Mouse (Mus musculus): ENCODE measurements around the gene Adgra1. TPM values are rescaled to one million over a fixed set of nuclear protein-coding genes. Genes with fewer than 3 reads are reported as not detected.
A peak's percentile ranks its signal among the peaks of the same experiment; 100 is the strongest.

Adgra1 gene
- polyA plus RNA-seq, 1 experiment from 2014 or later, result 31.5 TPM

DNA sequence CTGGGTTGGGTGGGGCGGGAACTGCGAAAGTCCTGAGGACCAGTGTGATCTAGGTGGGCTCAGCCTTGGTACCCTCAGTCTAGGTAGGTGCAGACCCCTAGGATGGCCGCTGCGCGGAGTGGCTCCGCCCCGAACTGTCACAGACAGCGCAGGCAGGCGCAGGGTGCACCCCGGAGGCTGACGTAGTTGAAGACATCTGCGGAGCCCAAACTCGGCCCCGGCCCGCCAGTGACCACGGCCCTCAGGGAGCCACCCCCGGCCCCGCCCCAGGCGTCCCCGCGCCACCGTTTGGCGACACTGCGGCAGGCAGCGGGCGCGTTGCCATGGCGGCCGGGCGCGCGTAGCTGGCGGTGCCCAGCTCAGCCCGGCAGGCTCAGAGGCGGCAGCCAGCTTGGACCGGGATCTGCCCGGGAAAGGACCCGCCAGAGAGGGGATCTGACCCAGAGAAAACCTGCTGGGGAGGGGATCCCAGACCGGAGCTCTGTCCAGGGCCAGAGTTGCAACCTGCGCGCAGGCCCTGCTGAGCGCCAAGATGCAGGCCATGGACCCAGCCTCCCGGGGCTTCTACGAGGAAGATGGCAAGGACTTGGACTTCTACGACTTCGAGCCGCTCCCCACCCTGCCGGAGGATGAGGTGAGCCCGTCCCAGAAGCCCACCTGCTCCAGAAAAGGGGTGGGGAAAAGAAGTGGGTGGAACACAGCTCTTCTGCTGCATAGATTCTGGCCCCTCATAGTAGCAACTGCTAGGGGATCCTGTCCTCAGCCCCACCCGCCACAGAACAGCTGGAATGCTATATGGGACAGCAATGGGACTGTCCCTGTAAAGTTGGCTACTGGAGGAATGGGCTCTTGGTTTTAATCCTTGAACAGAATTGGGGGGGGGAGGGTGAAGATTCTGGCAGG lies 60.9 kb downstream of the Adgra1 start, which contains the start of gene Kndc1:
Gene Kndc1, plus strand, starts transcription at position 42 of the 903 bp plus-strand sequence.
- Histone ChIP-seq H3K9ac (ENCODE audit: low read depth, low read length) (peak within 1 kb of the TSS; percentile 85), H3K4me2 (ENCODE audit: low read length) (peak within 1 kb of the TSS; percentile 65), H3K36me3 (ENCODE audit: control insufficient read depth, insufficient read depth, low read length) (peaks cover 5% of the 10 kb centered on the region; the same call in 1 of the 2 replicates), H3K27me3 (ENCODE audit: control insufficient read depth, insufficient read depth, low read depth, low read length) (peaks cover 2% of the 10 kb centered on the region; the same call in 1 of the 2 replicates), H3K9me3 (replicated peaks; ENCODE audit: control insufficient read depth, low read length, poor library complexity, severe bottlenecking) (no peaks in the 10 kb centered on the region), H3K4me3 (ENCODE audit: low read depth, low read length) (peak within 1 kb of the TSS; percentile 67), H3K27ac (ENCODE audit: low read length) (peak within 1 kb of the TSS; percentile 53), H3K4me1 (ENCODE audit: control insufficient read depth, insufficient read depth, low read length) (peaks cover 7% of the 10 kb centered on the region; the same call in 1 of the 2 replicates)
- ATAC-seq, result peak; percentile 90
- under 1% methylated on average over 49 of the region's 50 CpGs for WGBS

DNA sequence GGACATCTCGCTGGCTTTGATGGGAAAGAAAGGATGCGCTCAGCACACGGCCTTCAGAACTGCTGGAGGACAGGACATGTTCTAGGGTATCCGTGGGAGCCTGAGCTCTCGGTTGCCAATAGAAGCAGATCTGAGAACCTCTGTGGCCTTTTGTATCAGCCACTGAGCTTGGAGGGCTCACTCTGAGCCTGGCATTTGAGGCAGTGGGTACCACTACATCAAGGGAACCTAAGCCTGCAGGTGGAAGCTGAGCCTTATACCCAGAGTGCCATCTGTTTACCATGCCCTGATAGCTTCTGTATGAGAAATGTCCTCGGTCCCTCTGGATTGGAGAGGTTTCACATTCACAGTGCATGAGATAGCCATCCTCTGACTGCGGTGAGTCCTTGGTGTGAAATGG lies 62.3 kb downstream of the Adgra1 start:
- no peak overlapping the region for H3K27ac ChIP-seq (ENCODE audit: low read length)
- H3K4me1 ChIP-seq (ENCODE audit: control insufficient read depth, insufficient read depth, low read length), result peaks cover 7% of the 10 kb centered on the region; the same call in 1 of the 2 replicates
- peaks cover 7% of the 10 kb centered on the region; the same call in 1 of the 2 replicates for H3K36me3 ChIP-seq (ENCODE audit: control insufficient read depth, insufficient read depth, low read length)
- 73% methylated on average over 7 of the region's 7 CpGs for WGBS
- no peak overlapping the region for H3K9ac ChIP-seq (ENCODE audit: low read depth, low read length)
- peak overlapping the region; percentile 67; the same call in 1 of the 2 replicates for H3K4me3 ChIP-seq (ENCODE audit: low read depth, low read length)
- ATAC-seq, result no peak
- no peaks in the 10 kb centered on the region for H3K9me3 ChIP-seq (replicated peaks; ENCODE audit: control insufficient read depth, low read length, poor library complexity, severe bottlenecking)
- H3K27me3 ChIP-seq (ENCODE audit: control insufficient read depth, insufficient read depth, low read depth, low read length), result peaks cover 2% of the 10 kb centered on the region; the same call in 1 of the 2 replicates
- peak overlapping the region; percentile 65 for H3K4me2 ChIP-seq (ENCODE audit: low read length)

DNA sequence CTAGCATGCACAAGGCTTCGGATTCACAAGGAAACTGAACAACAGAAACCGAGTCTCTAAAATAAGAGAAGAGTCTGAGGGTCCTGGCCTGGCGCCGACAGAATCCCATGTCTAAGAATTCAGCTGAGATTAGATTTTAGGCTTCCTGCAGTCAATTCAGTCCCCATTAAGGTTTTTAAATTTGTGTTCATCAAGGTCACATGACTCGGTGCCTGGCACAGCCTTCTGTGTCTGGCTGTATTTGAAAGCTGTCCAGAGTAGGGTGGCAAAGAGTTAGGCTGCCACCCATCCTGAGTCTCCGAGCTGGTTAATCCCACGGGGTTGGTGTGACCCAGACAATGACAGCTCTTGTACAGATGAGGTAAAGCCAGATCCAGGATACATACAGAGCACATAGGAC lies 62.8 kb downstream of the Adgra1 start:
- Histone ChIP-seq H3K4me1 (ENCODE audit: control insufficient read depth, insufficient read depth, low read length) (peaks cover 7% of the 10 kb centered on the region; the same call in 1 of the 2 replicates), H3K9me3 (replicated peaks; ENCODE audit: control insufficient read depth, low read length, poor library complexity, severe bottlenecking) (no peaks in the 10 kb centered on the region), H3K27ac (ENCODE audit: low read length) (no peak overlapping the region), H3K9ac (ENCODE audit: low read depth, low read length) (no peak overlapping the region), H3K4me2 (ENCODE audit: low read length) (no peak overlapping the region), H3K36me3 (ENCODE audit: control insufficient read depth, insufficient read depth, low read length) (peaks cover 9% of the 10 kb centered on the region; the same call in 1 of the 2 replicates), H3K4me3 (ENCODE audit: low read depth, low read length) (no peak overlapping the region), H3K27me3 (ENCODE audit: control insufficient read depth, insufficient read depth, low read depth, low read length) (peaks cover 2% of the 10 kb centered on the region; the same call in 1 of the 2 replicates)
- WGBS, result 87% methylated on average over 7 of the region's 7 CpGs
- ATAC-seq, result no peak

DNA sequence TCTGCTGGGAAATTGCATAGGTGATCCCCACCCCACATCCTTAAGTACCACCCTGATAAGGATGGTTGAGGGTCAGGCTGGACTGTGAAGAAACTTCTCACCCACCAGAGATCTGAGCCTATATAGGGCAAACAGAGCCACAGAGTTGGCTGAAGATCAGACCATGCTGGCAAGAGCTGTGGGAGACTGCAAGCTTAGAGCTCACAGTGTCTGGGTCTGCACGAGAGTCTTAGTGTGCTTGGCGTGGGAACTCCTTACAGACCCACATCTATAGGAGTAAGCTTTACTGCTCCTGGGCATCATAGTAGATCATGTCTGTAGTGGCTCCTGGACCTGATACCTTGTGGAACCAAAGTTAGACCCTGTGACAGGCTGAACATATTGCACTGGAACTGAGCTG lies 64.6 kb downstream of the Adgra1 start:
- H3K4me3 ChIP-seq (ENCODE audit: low read depth, low read length), result no peak overlapping the region
- H3K27me3 ChIP-seq (ENCODE audit: control insufficient read depth, insufficient read depth, low read depth, low read length), result peaks cover 2% of the 10 kb centered on the region; the same call in 1 of the 2 replicates
- WGBS, result 85% methylated on average over 2 of the region's 2 CpGs
- H3K36me3 ChIP-seq (ENCODE audit: control insufficient read depth, insufficient read depth, low read length), result peaks cover 12% of the 10 kb centered on the region
- H3K4me1 ChIP-seq (ENCODE audit: control insufficient read depth, insufficient read depth, low read length), result peaks cover 7% of the 10 kb centered on the region; the same call in 1 of the 2 replicates
- no peak overlapping the region for H3K27ac ChIP-seq (ENCODE audit: low read length)
- H3K9me3 ChIP-seq (replicated peaks; ENCODE audit: control insufficient read depth, low read length, poor library complexity, severe bottlenecking), result no peaks in the 10 kb centered on the region
- H3K9ac ChIP-seq (ENCODE audit: low read depth, low read length), result no peak overlapping the region
- no peak for ATAC-seq
- H3K4me2 ChIP-seq (ENCODE audit: low read length), result no peak overlapping the region

DNA sequence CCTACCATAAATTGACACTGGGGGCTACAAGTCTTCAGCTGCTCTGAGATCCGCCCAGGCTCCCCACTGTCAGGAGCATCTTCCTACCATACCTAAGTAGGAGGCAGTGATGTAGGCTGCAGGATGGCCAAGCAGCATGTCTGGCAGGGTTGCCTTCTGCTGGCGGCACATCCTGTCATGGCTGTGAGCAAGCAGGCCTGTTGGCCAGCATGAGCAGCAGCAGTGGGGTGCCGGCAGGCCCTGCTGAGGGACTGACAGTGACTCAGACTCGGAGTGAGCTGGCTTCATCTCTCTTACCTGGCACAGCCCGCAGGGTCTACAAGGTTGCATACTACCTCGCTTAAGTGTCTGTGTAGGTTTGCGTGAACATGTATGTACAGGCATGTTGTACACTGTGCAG lies 65.5 kb downstream of the Adgra1 start:
- no peak overlapping the region for H3K4me3 ChIP-seq (ENCODE audit: low read depth, low read length)
- no peak for ATAC-seq
- no peak overlapping the region for H3K9ac ChIP-seq (ENCODE audit: low read depth, low read length)
- H3K27ac ChIP-seq (ENCODE audit: low read length), result no peak overlapping the region
- WGBS, result 86% methylated on average over 7 of the region's 7 CpGs
- H3K9me3 ChIP-seq (replicated peaks; ENCODE audit: control insufficient read depth, low read length, poor library complexity, severe bottlenecking), result no peaks in the 10 kb centered on the region
- H3K27me3 ChIP-seq (ENCODE audit: control insufficient read depth, insufficient read depth, low read depth, low read length), result no peaks in the 10 kb centered on the region
- H3K4me1 ChIP-seq (ENCODE audit: control insufficient read depth, insufficient read depth, low read length), result peaks cover 9% of the 10 kb centered on the region; the same call in 1 of the 2 replicates
- H3K36me3 ChIP-seq (ENCODE audit: control insufficient read depth, insufficient read depth, low read length), result peaks cover 12% of the 10 kb centered on the region
- H3K4me2 ChIP-seq (ENCODE audit: low read length), result no peak overlapping the region

DNA sequence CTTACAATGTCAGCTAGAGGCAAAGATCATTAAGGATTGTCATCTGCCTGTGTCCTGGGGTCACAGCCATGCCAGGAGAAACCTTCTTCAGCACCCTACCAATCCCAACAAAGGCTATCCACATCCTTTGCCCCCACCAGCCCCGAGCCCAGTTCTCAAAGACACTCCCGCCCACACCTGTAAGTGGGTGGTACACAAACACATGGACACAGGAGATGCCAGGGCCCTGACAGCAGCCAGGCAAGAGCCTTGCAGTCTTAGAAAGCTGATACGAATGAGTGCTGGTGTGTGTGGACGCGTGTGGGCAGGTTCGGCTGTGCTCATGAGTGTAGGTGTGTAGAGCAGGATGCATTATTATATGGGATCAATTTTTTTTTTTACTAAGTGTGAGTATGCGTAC lies 66.5 kb downstream of the Adgra1 start:
- Histone ChIP-seq H3K36me3 (ENCODE audit: control insufficient read depth, insufficient read depth, low read length) (peaks cover 12% of the 10 kb centered on the region), H3K4me3 (ENCODE audit: low read depth, low read length) (no peak overlapping the region), H3K9me3 (replicated peaks; ENCODE audit: control insufficient read depth, low read length, poor library complexity, severe bottlenecking) (no peaks in the 10 kb centered on the region), H3K27ac (ENCODE audit: low read length) (no peak overlapping the region), H3K4me1 (ENCODE audit: control insufficient read depth, insufficient read depth, low read length) (peaks cover 15% of the 10 kb centered on the region), H3K4me2 (ENCODE audit: low read length) (no peak overlapping the region), H3K27me3 (ENCODE audit: control insufficient read depth, insufficient read depth, low read depth, low read length) (no peaks in the 10 kb centered on the region), H3K9ac (ENCODE audit: low read depth, low read length) (no peak overlapping the region)
- no peak for ATAC-seq
- 96% methylated on average over 7 of the region's 7 CpGs for WGBS

DNA sequence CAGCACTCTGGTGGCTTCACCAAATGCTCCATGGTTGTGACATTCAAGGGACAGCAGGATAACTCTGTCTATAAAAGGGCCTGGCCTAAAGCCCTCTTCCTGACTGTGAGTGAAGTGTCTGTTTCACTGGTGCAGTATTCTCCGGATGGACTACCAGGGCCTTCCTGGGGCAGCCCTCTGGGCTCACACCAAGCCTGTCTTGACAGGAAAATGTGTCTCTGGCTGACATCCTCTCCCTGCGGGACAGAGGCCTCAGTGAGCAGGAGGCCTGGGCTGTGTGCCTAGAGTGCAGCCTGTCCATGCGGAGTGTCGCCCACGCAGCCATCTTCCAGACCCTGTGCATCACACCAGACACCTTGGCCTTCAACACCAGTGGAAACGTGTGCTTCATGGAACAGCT lies 66.9 kb downstream of the Adgra1 start:
- Histone ChIP-seq H3K4me3 (ENCODE audit: low read depth, low read length) (no peak overlapping the region), H3K9me3 (replicated peaks; ENCODE audit: control insufficient read depth, low read length, poor library complexity, severe bottlenecking) (no peaks in the 10 kb centered on the region), H3K4me2 (ENCODE audit: low read length) (no peak overlapping the region), H3K27ac (ENCODE audit: low read length) (no peak overlapping the region), H3K9ac (ENCODE audit: low read depth, low read length) (no peak overlapping the region), H3K27me3 (ENCODE audit: control insufficient read depth, insufficient read depth, low read depth, low read length) (no peaks in the 10 kb centered on the region), H3K36me3 (ENCODE audit: control insufficient read depth, insufficient read depth, low read length) (peaks cover 12% of the 10 kb centered on the region), H3K4me1 (ENCODE audit: control insufficient read depth, insufficient read depth, low read length) (peaks cover 13% of the 10 kb centered on the region)
- 89% methylated on average over 6 of the region's 6 CpGs for WGBS
- no peak for ATAC-seq

DNA sequence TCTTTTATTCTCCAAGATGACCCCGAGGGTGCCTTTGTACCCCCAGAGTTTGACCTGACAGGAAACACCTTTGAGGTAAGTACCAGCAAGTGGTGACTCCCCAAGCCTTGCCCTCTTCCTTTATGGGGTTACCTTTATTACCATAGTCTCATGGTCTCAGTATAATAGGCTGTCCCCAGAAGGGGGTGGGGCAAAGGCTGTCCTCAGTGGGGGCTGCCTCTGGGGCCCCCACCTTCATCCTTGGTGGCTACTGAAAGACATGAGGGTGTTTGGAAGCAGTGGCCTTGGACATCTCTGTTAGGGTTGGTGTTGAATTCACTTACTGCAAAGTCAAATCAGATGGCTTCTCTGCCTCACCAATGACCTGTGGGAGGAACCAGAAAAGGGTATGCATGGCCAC lies 68.0 kb downstream of the Adgra1 start:
- no peak overlapping the region for H3K4me3 ChIP-seq (ENCODE audit: low read depth, low read length)
- H3K9me3 ChIP-seq (replicated peaks; ENCODE audit: control insufficient read depth, low read length, poor library complexity, severe bottlenecking), result no peaks in the 10 kb centered on the region
- no peaks in the 10 kb centered on the region for H3K27me3 ChIP-seq (ENCODE audit: control insufficient read depth, insufficient read depth, low read depth, low read length)
- H3K4me1 ChIP-seq (ENCODE audit: control insufficient read depth, insufficient read depth, low read length), result peaks cover 13% of the 10 kb centered on the region
- ATAC-seq, result no peak
- H3K36me3 ChIP-seq (ENCODE audit: control insufficient read depth, insufficient read depth, low read length), result peaks cover 12% of the 10 kb centered on the region
- no peak overlapping the region for H3K27ac ChIP-seq (ENCODE audit: low read length)
- H3K4me2 ChIP-seq (ENCODE audit: low read length), result no peak overlapping the region
- WGBS, result 32% methylated on average over 1 of the region's 1 CpGs
- no peak overlapping the region for H3K9ac ChIP-seq (ENCODE audit: low read depth, low read length)

DNA sequence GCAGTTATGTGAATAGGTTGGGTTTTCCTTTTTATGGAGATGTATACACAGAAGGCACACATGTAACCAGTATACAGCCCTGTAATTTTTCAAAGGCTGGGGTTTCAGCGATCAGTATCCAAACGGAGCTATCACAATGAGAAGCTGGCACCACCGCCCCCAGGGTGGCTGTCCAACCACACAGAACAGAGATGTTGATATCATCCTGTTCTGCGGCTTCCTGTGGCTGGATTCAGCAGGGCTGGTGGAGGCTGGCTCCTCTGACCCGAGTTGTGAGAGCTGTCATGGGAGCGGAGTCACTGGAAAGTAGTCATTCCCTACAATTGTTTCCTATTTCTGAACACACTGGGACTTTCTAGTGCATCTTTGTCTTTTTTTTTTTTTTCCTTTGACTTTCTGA lies 71.3 kb downstream of the Adgra1 start:
- Histone ChIP-seq H3K27ac (ENCODE audit: low read length) (peak overlapping the region; percentile 58; the same call in 1 of the 2 replicates), H3K27me3 (ENCODE audit: control insufficient read depth, insufficient read depth, low read depth, low read length) (no peaks in the 10 kb centered on the region), H3K36me3 (ENCODE audit: control insufficient read depth, insufficient read depth, low read length) (peaks cover 7% of the 10 kb centered on the region; the same call in 1 of the 2 replicates), H3K9ac (ENCODE audit: low read depth, low read length) (no peak overlapping the region), H3K4me1 (ENCODE audit: control insufficient read depth, insufficient read depth, low read length) (peaks cover 35% of the 10 kb centered on the region), H3K9me3 (replicated peaks; ENCODE audit: control insufficient read depth, low read length, poor library complexity, severe bottlenecking) (no peaks in the 10 kb centered on the region), H3K4me2 (ENCODE audit: low read length) (no peak overlapping the region), H3K4me3 (ENCODE audit: low read depth, low read length) (no peak overlapping the region)
- WGBS, result 25% methylated on average over 6 of the region's 6 CpGs
- no peak for ATAC-seq

Data from midbrain, embryonic 16.5 days (tissue).